Mouse (Mus musculus) thymus, adult 2 months (tissue): Measurements from ENCODE around the gene Oser1.

ENCODE experiments used
- CTCF ChIP-seq: fragments of 200-500 bp; IDR thresholded peaks from 2 replicates; pipeline ENCODE4 v1.5.1; 2012; ENCODE audit warnings: mild to moderate bottlenecking, control low read depth, low read length, moderate library complexity, borderline replicate concordance; ENCODE audit not compliant: control insufficient read depth, poor library complexity, insufficient read depth; ENCODE audit errors: extremely low read depth
- POLR2A ChIP-seq: fragments of 200-500 bp; IDR thresholded peaks from 2 replicates; pipeline ENCODE4 v1.6.1; 2012; ENCODE audit warnings: mild to moderate bottlenecking, low read length, control low read depth, moderate library complexity; ENCODE audit not compliant: control insufficient read depth, poor library complexity, insufficient read depth; ENCODE audit errors: extremely low read depth

- TF ChIP-seq CTCF: no peak
- TF ChIP-seq POLR2A: no peak
Observed at GRCm38 (mm10) chr2:163439488-163439887, 15.0 kb upstream of the Oser1 start.
